Mouse (Mus musculus) heart, postnatal 0 days (tissue): ENCODE data around the gene Lhfpl2. TPM values are rescaled to one million over a fixed set of nuclear protein-coding genes. Genes with fewer than 3 reads are reported as not detected.

Experiments used
- ATAC-seq: fragments of 200-750 bp; cut with Nextera tagmentation; 2 replicates; pipeline ENCODE4 v1.8.0; 2017; ENCODE audit warnings: low read depth, moderate number of reproducible peaks, moderate library complexity; ENCODE audit not compliant: insufficient read depth
- DNase-seq: peaks from one replicate; pipeline ENCODE4 v3.0.0-alpha.2; 2016; ENCODE audit warnings: low spot score
- H3K27ac ChIP-seq: fragments of 300-500 bp; sonication (generic); 2 replicates; pipeline ENCODE4 v1.5.1; 2014; ENCODE audit warnings: low read depth, mild to moderate bottlenecking
- H3K27me3 ChIP-seq: fragments of 300-500 bp; sonication (generic); 2 replicates; pipeline ENCODE4 v1.6.1; 2014; ENCODE audit warnings: low read length, mixed read lengths; ENCODE audit not compliant: control insufficient read depth, insufficient read depth
- H3K36me3 ChIP-seq: fragments of 300-500 bp; sonication (generic); replicated peaks from 2 replicates; pipeline ENCODE4 v1.6.1; 2014; ENCODE audit warnings: low read length, mixed read lengths; ENCODE audit not compliant: control insufficient read depth, insufficient read depth
- H3K4me1 ChIP-seq: fragments of 300-500 bp; sonication (generic); 2 replicates; pipeline ENCODE4 v1.6.1; 2014; ENCODE audit warnings: antibody characterized with exemption; ENCODE audit not compliant: control insufficient read depth, insufficient read depth
- H3K4me2 ChIP-seq: fragments of 300-500 bp; sonication (generic); 2 replicates; pipeline ENCODE4 v1.6.1; 2014; ENCODE audit warnings: low read depth, mild to moderate bottlenecking, low read length, moderate library complexity
- H3K4me3 ChIP-seq: fragments of 300-500 bp; sonication (generic); 2 replicates; pipeline ENCODE4 v1.5.1; 2014; ENCODE audit warnings: low read depth, low read length
- H3K9ac ChIP-seq: fragments of 300-500 bp; sonication (generic); replicated peaks from 2 replicates; pipeline ENCODE4 v1.6.1; 2014; ENCODE audit warnings: low read depth, low read length, mixed read lengths
- H3K9me3 ChIP-seq: fragments of 300-500 bp; sonication (generic); replicated peaks from 2 replicates; pipeline ENCODE4 v1.6.1; 2016; ENCODE audit warnings: low read length; ENCODE audit not compliant: control insufficient read depth
- CTCF ChIP-seq: IDR thresholded peaks from 2 replicates; pipeline ENCODE4 v1.5.1; 2016; ENCODE audit warnings: antibody characterized with exemption, control low read depth, low read depth
- EP300 ChIP-seq: IDR thresholded peaks from 2 replicates; pipeline ENCODE4 v1.6.1; 2016; ENCODE audit warnings: antibody characterized with exemption, low read depth
- WGBS: fragments of 180-500 bp; shearing (Covaris S2); extraction: QIAGEN DNeasy Blood & Tissue Kit; methylation state at CpG from one replicate; pipeline ENCODE4 v1.1.7; 2014; 5-methylcytosine and 5-hydroxymethylcytosine counted together
- polyA plus RNA-seq: library from polyadenylated mRNA; unstranded; fragments of >200 nt; fragmentation: Nextera tagmentation; extraction: Ambion mirVana; gene quantifications from 2 replicates; pipeline ENCODE4 v1.2.1, GENCODE M21; 2015
- total RNA-seq: library from RNA; depleted of rRNA; stranded (reverse); fragments of >200 nt; gene quantifications from 2 replicates; pipeline ENCODE4 v1.2.3, GENCODE M21; 2014; ENCODE audit warnings: low replicate concordance

Gene Lhfpl2
- total and polyA plus RNA-seq, 2 experiments from 2014 or later = 10.8 to 22.5 TPM

- no peak for TF ChIP-seq EP300
- no peak for TF ChIP-seq CTCF
- no peak overlapping the region for H3K9ac ChIP-seq
- ATAC-seq = no peak
- H3K4me2 ChIP-seq = no peak overlapping the region
- no peak for DNase-seq
- H3K4me3 ChIP-seq = no peak overlapping the region
- peaks cover 42% of the 10 kb centered on the region for H3K4me1 ChIP-seq
- no peak overlapping the region for H3K27ac ChIP-seq
- WGBS = 90% methylated on average over 5 of the region's 5 CpGs
- H3K9me3 ChIP-seq = no peaks in the 10 kb centered on the region
- no peaks in the 10 kb centered on the region for H3K36me3 ChIP-seq
- no peaks in the 10 kb centered on the region for H3K27me3 ChIP-seq
These were observed 9.2 kb downstream of the Lhfpl2 start for GRCm38 (mm10) chr13:94066626-94067275.

GRCm38 (mm10) chr13:94068308-94068707, 10.7 kb downstream of the Lhfpl2 start:
- no peak overlapping the region for H3K27ac ChIP-seq
- H3K36me3 ChIP-seq = no peaks in the 10 kb centered on the region
- no peak overlapping the region for H3K4me3 ChIP-seq
- ATAC-seq (no peak), DNase-seq (no peak)
- H3K9me3 ChIP-seq = no peaks in the 10 kb centered on the region
- TF ChIP-seq CTCF (no peak), EP300 (no peak)
- no peak overlapping the region for H3K4me2 ChIP-seq
- H3K4me1 ChIP-seq = peaks cover 31% of the 10 kb centered on the region
- no peak overlapping the region for H3K9ac ChIP-seq
- no peaks in the 10 kb centered on the region for H3K27me3 ChIP-seq
- 96% methylated on average over 1 of the region's 1 CpGs for WGBS

GRCm38 (mm10) chr13:94069421-94070307, 12.1 kb downstream of the Lhfpl2 start:
- WGBS = 89% methylated on average over 16 of the region's 16 CpGs
- TF ChIP-seq EP300 (no peak), CTCF (no peak)
- Histone ChIP-seq H3K4me2 (no peak overlapping the region), H3K4me1 (peaks cover 21% of the 10 kb centered on the region), H3K27me3 (no peaks in the 10 kb centered on the region), H3K9me3 (no peaks in the 10 kb centered on the region), H3K27ac (no peak overlapping the region), H3K9ac (no peak overlapping the region), H3K4me3 (no peak overlapping the region), H3K36me3 (no peaks in the 10 kb centered on the region)
- ATAC-seq = no peak
- no peak for DNase-seq

GRCm38 (mm10) chr13:94070308-94070619, 12.7 kb downstream of the Lhfpl2 start:
- WGBS = 89% methylated on average over 3 of the region's 3 CpGs

GRCm38 (mm10) chr13:94070927-94071326, 13.3 kb downstream of the Lhfpl2 start:
- Histone ChIP-seq H3K4me2 (no peak overlapping the region), H3K9ac (no peak overlapping the region), H3K4me3 (no peak overlapping the region), H3K27me3 (no peaks in the 10 kb centered on the region), H3K36me3 (no peaks in the 10 kb centered on the region), H3K27ac (no peak overlapping the region), H3K4me1 (peaks cover 9% of the 10 kb centered on the region; the same call in 1 of the 2 replicates), H3K9me3 (no peaks in the 10 kb centered on the region)
- 42% methylated on average over 3 of the region's 3 CpGs for WGBS
- no peak for TF ChIP-seq EP300
- ATAC-seq (no peak), DNase-seq (no peak)

More at GRCm38 (mm10) chr13:94070308-94070619, 12.7 kb downstream of the Lhfpl2 start:
- no peak overlapping the region for H3K27ac ChIP-seq
- no peak overlapping the region for H3K9ac ChIP-seq
- no peak overlapping the region for H3K4me2 ChIP-seq
- H3K36me3 ChIP-seq = no peaks in the 10 kb centered on the region
- H3K4me3 ChIP-seq = no peak overlapping the region
- ATAC-seq (no peak), DNase-seq (no peak)
- TF ChIP-seq EP300 = no peak
- peak; percentile 16; the same call in 1 of the 2 replicates for TF ChIP-seq CTCF
- no peaks in the 10 kb centered on the region for H3K9me3 ChIP-seq
- no peaks in the 10 kb centered on the region for H3K27me3 ChIP-seq
- H3K4me1 ChIP-seq = peaks cover 15% of the 10 kb centered on the region; the same call in 1 of the 2 replicates
